ENCODE assay signal across 9 mouse cellular contexts in the genomic region with DNA sequence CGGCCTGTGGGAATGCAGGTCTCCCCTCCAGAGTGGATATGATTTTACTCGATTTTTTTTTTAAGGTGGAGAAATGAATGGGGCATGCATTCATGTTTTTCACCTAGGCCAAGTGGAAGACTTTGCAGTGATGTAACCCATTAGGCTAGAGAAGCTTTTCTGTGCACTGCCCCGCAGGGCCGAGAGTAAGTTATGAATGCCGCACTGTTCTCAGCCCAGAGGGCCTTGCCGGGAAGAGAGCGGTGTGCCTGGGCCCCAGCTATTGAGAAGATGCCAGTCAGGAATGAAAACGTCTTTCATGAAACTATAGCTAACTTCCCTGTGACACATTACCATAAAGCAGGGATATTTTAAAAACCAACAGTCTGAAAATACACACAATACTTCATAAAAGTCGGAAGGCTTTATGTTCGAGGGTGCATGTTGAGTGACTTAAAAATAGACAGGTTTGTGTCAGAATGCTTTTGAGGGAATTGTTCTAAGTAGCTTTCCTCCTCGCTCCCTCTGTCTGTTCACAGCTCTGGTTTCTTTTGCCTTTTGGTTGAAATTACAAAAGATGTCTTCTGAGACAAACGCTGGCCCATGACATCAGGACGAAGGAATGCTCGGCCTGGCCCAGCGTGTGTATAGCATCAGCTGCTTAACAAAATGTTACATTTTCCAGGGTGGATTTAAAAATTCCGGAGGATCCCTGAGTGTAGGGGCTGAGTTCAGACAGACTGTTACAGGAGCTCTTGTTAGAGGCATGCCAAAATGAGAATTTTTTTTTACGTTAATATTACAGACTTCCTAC. TPM values are rescaled to one million over a fixed set of nuclear protein-coding genes. Genes with fewer than 3 reads are reported as not detected.
DNase-seq lines count a peak whose midpoint lies in the region; ATAC-seq and TF ChIP-seq lines count a peak whose summit lies in the region.
"Had no signal": no experiment of that assay in that cellular context is flagged by ENCODE, and none has a peak within 500 bp of the region (broad histone marks: within the 10 kb centered on the region; RNA-seq: fewer than 3 reads in every experiment).

No protein-coding gene starts in this region.

- no peaks in the 10 kb centered on the region for H3K9me3 ChIP-seq in midbrain, embryonic 13.5 days
- no peaks in the 10 kb centered on the region for H3K9me3 ChIP-seq in lung, postnatal 0 days (ENCODE audit: low read length)

- intact Hi-C loops in heart, postnatal 10 days (cut with DNase I): no loop called here

- TF ChIP-seq POLR2A in brain, embryonic 14.5 days (IDR thresholded peaks at IDR 0.05; ENCODE audit: borderline replicate concordance, extremely low read depth, insufficient read depth, insufficient read length, poor library complexity, severe bottlenecking): no peak

- peak overlapping the region; percentile 80 for H3K27ac ChIP-seq in midbrain, embryonic 13.5 days
- H3K27ac ChIP-seq in lung, postnatal 0 days (ENCODE audit: low read length): no peak overlapping the region
- H3K27ac ChIP-seq: liver, embryonic 14.5 days had no signal

- H3K4me3 ChIP-seq in midbrain, embryonic 13.5 days (replicated peaks): no peak overlapping the region
- no peak overlapping the region for H3K4me3 ChIP-seq in lung, postnatal 0 days (ENCODE audit: low read depth, low read length)

- DNase-seq in gastrocnemius, postnatal 4 days (ENCODE audit: low spot score in 2 of 2): peak; percentile 28 to 36
- no peak for DNase-seq in gastrocnemius, adult 8-10 months (ENCODE audit: low spot score in 2 of 2)
- peak; percentile 94 for DNase-seq in brain, embryonic 14.5 days (ENCODE audit: low read depth)
- DNase-seq in heart, postnatal 10 days: peak; percentile 15 to 18
- DNase-seq in thymus, postnatal 36 days: no peak
- DNase-seq in lung, postnatal 0 days (ENCODE audit: low spot score): no peak

- no peaks in the 10 kb centered on the region for H3K27me3 ChIP-seq in midbrain, embryonic 13.5 days
- no peaks in the 10 kb centered on the region for H3K27me3 ChIP-seq in lung, postnatal 0 days (replicated peaks; ENCODE audit: insufficient read depth, low read length)

- no peak overlapping the region; the same call in 1 of the 2 replicates for H3K9ac ChIP-seq in midbrain, embryonic 13.5 days (replicated peaks)
- no peak overlapping the region for H3K9ac ChIP-seq in lung, postnatal 0 days (replicated peaks; ENCODE audit: low read depth)
- H3K9ac ChIP-seq: liver, embryonic 14.5 days had no signal

- peaks cover 48% of the 10 kb centered on the region for H3K4me1 ChIP-seq in midbrain, embryonic 13.5 days (replicated peaks)
- H3K4me1 ChIP-seq in lung, postnatal 0 days (ENCODE audit: insufficient read depth, low read depth, low read length): no peaks in the 10 kb centered on the region

- H3K36me3 ChIP-seq in midbrain, embryonic 13.5 days: peaks cover 1% of the 10 kb centered on the region; the same call in 1 of the 2 replicates
- H3K36me3 ChIP-seq in lung, postnatal 0 days (ENCODE audit: insufficient read depth, low read length): no peaks in the 10 kb centered on the region

- TF ChIP-seq EP300 in lung, postnatal 0 days (IDR thresholded peaks at IDR 0.05): no peak

- no peak for TF ChIP-seq CTCF in brain, embryonic 14.5 days (IDR thresholded peaks at IDR 0.05; ENCODE audit: borderline replicate concordance, extremely low read depth, insufficient read depth, insufficient read length)
- TF ChIP-seq CTCF in lung, postnatal 0 days (IDR thresholded peaks at IDR 0.05): no peak

- WGBS in midbrain, embryonic 13.5 days: 15% methylated on average over 17 of the region's 17 CpGs
- 37% methylated on average over 17 of the region's 17 CpGs for WGBS in lung, postnatal 0 days

- H3K4me2 ChIP-seq in midbrain, embryonic 13.5 days (replicated peaks): peak overlapping the region; percentile 26
- no peak overlapping the region for H3K4me2 ChIP-seq in lung, postnatal 0 days (replicated peaks; ENCODE audit: low read depth, low read length)

- peak; percentile 95 for ATAC-seq in midbrain, embryonic 13.5 days
- ATAC-seq in megakaryocyte, adult 5-6 weeks (ENCODE audit: poor library complexity, severe bottlenecking): no peak
- no peak for ATAC-seq in lung, postnatal 0 days

RNA-seq across cellular contexts. Expression of gene Npas3, which starts 44.2 kb away (rescaled TPM):
- 10 to 100 TPM in 1 of 2 experiments, 1 to 10 TPM in 1; 7.0 to 10.8 TPM for total RNA-seq in gastrocnemius, postnatal 4 days (2021)
- under 1 TPM in 1 of 4 experiments, not detected in 3; 0.07 TPM for total RNA-seq in gastrocnemius, adult 8-10 months (2022)
- 20.4 and 34.2 TPM in 2 replicates for polyA plus RNA-seq in brain, embryonic 14.5 days (2012; rRNA removed)
- 1 to 10 TPM; 1.9 to 2.0 TPM for total RNA-seq in heart, postnatal 10 days (2021)
- polyA plus RNA-seq in midbrain, embryonic 13.5 days (2015; fragmentation: Nextera tagmentation; extraction: Ambion mirVana): 28.9 and 32.7 TPM in 2 replicates
- not detected in 2 replicates for total RNA-seq in megakaryocyte, adult 5-6 weeks (2015)
- total RNA-seq in megakaryocyte, adult 5-6 weeks (2017): not detected in 2 replicates
- 0.15 and 0.17 TPM in 2 replicates for polyA plus RNA-seq in lung, postnatal 0 days (2015; fragmentation: Nextera tagmentation; extraction: Ambion mirVana)

Comparison
In these comparisons a context has a peak if more than half of its experiments do, and no peak if none do; other contexts are left out.
1. DNase-seq: peak in gastrocnemius, postnatal 4 days (2 of 2), brain, embryonic 14.5 days (single experiment) and heart, postnatal 10 days (2 of 2); none in gastrocnemius, adult 8-10 months (0 of 2), thymus, postnatal 36 days (0 of 2) and lung, postnatal 0 days (single experiment).